ENCODE assay signal across 19 mouse cellular contexts in genomic region chr1:34100385-34100784, GRCm38 (mm10).
"Had no signal": no experiment of that assay in that cellular context is flagged by ENCODE, and none has a peak within 500 bp of the region (broad histone marks: within the 10 kb centered on the region; RNA-seq: fewer than 3 reads in every experiment).

No protein-coding gene starts in this region.

- H3K27ac ChIP-seq: kidney, embryonic 15.5 days; left cerebral cortex, adult 2 months; liver, embryonic 13.5 days; stomach, postnatal 0 days had no signal

- H3K4me2 ChIP-seq: kidney, embryonic 15.5 days; liver, embryonic 13.5 days; midbrain, embryonic 11.5 days had no signal

- H3K9me3 ChIP-seq: kidney, embryonic 15.5 days; liver, embryonic 13.5 days had no signal

- H3K36me3 ChIP-seq: kidney, embryonic 15.5 days; liver, embryonic 13.5 days had no signal

- H3K27me3 ChIP-seq: kidney, embryonic 15.5 days; liver, embryonic 13.5 days had no signal

- H3K4me3 ChIP-seq: kidney, embryonic 15.5 days; left cerebral cortex, adult 2 months; liver, embryonic 13.5 days had no signal

- ATAC-seq: intestine, postnatal 0 days had no signal

- H3K9ac ChIP-seq: kidney, embryonic 15.5 days; liver, embryonic 13.5 days had no signal

- DNase-seq: kidney, adult 2 months; kidney, postnatal 36 days; layer of hippocampus, postnatal 36 days; liver, embryonic 13.5 days; lung, adult 2 months; lung, postnatal 14 days; lung, postnatal 4 days; midbrain, embryonic 14.5 days; right cerebral cortex, adult 18-20 months; right cerebral cortex, postnatal 14 days; right cerebral cortex, postnatal 4 days; thymus, adult 2 months; thymus, postnatal 14 days; thymus, postnatal 4 days had no signal
